ENCODE assay signal across 9 mouse cellular contexts in genomic region chr8:84021569-84021968, GRCm38 (mm10). TPM values are rescaled to one million over a fixed set of nuclear protein-coding genes. Genes with fewer than 3 reads are reported as not detected.
DNase-seq lines count a peak whose midpoint lies in the region; ATAC-seq lines count a peak whose summit lies in the region.
"Had no signal": no experiment of that assay in that cellular context is flagged by ENCODE, and none has a peak within 500 bp of the region (broad histone marks: within the 10 kb centered on the region; RNA-seq: fewer than 3 reads in every experiment).

No protein-coding gene starts in this region.

- no peak for ATAC-seq in forebrain, embryonic 15.5 days (replicated peaks)
- no peak for ATAC-seq in liver, embryonic 11.5 days (replicated peaks; ENCODE audit: low FRiP score)
- ATAC-seq in embryonic facial prominence, embryonic 15.5 days (ENCODE audit: insufficient number of reproducible peaks, low FRiP score, low TSS enrichment, low read depth): no peak
- no peak for ATAC-seq in liver, embryonic 13.5 days (ENCODE audit: low read depth)
- no peak for ATAC-seq in monocyte, adult 5-6 weeks (replicated peaks; ENCODE audit: insufficient number of reproducible peaks, low FRiP score, low TSS enrichment, poor library complexity, severe bottlenecking)

- H3K9ac ChIP-seq in forebrain, embryonic 15.5 days (replicated peaks): no peak overlapping the region
- no peak overlapping the region for H3K9ac ChIP-seq in liver, embryonic 11.5 days (ENCODE audit: low read depth, low read length)
- H3K9ac ChIP-seq in embryonic facial prominence, embryonic 15.5 days: no peak overlapping the region
- no peak overlapping the region for H3K9ac ChIP-seq in liver, embryonic 13.5 days

- no peak for DNase-seq in forebrain, embryonic 10.5 days (ENCODE audit: extremely low spot score, low spot score)
- DNase-seq in liver, embryonic 11.5 days (ENCODE audit: low spot score): no peak
- DNase-seq in liver: no peak
- no peak for DNase-seq in liver, embryonic 13.5 days
- DNase-seq in urinary bladder, postnatal 14 days (ENCODE audit: low spot score): no peak
- DNase-seq: embryo, embryonic 11 days had no signal

- WGBS in forebrain, embryonic 10.5 days: 49% methylated on average over 12 of the region's 12 CpGs
- WGBS in forebrain, embryonic 15.5 days: 45% methylated on average over 12 of the region's 12 CpGs
- 45% methylated on average over 12 of the region's 12 CpGs for WGBS in liver, embryonic 11.5 days
- WGBS in embryonic facial prominence, embryonic 15.5 days: 43% methylated on average over 12 of the region's 12 CpGs
- WGBS in liver, embryonic 13.5 days (ENCODE audit: insufficient replicate concordance): 40% methylated on average over 12 of the region's 12 CpGs

- H3K27ac ChIP-seq in forebrain, embryonic 10.5 days: peak overlapping the region; percentile 62; the same call in 1 of the 2 replicates
- no peak overlapping the region for H3K27ac ChIP-seq in forebrain, embryonic 15.5 days (replicated peaks)
- no peak overlapping the region for H3K27ac ChIP-seq in liver, embryonic 11.5 days (ENCODE audit: low read depth, low read length)
- H3K27ac ChIP-seq in embryonic facial prominence, embryonic 15.5 days (replicated peaks): no peak overlapping the region
- H3K27ac ChIP-seq in liver, embryonic 13.5 days: no peak overlapping the region

- peak overlapping the region; percentile 27 for H3K4me3 ChIP-seq in forebrain, embryonic 10.5 days
- H3K4me3 ChIP-seq in forebrain, embryonic 15.5 days: no peak overlapping the region
- H3K4me3 ChIP-seq in liver, embryonic 11.5 days (ENCODE audit: low read depth, low read length): no peak overlapping the region
- no peak overlapping the region for H3K4me3 ChIP-seq in embryonic facial prominence, embryonic 15.5 days (replicated peaks)
- no peak overlapping the region for H3K4me3 ChIP-seq in liver, embryonic 13.5 days (replicated peaks)

- no peaks in the 10 kb centered on the region for H3K9me3 ChIP-seq in forebrain, embryonic 10.5 days
- no peaks in the 10 kb centered on the region for H3K9me3 ChIP-seq in forebrain, embryonic 15.5 days
- no peaks in the 10 kb centered on the region for H3K9me3 ChIP-seq in liver, embryonic 11.5 days (ENCODE audit: control insufficient read depth, low read length)
- no peaks in the 10 kb centered on the region for H3K9me3 ChIP-seq in embryonic facial prominence, embryonic 15.5 days (replicated peaks)
- no peaks in the 10 kb centered on the region for H3K9me3 ChIP-seq in liver, embryonic 13.5 days (replicated peaks)

- H3K27me3 ChIP-seq in forebrain, embryonic 10.5 days (ENCODE audit: poor library complexity, severe bottlenecking): peaks cover 82% of the 10 kb centered on the region
- peaks cover 13% of the 10 kb centered on the region for H3K27me3 ChIP-seq in forebrain, embryonic 15.5 days
- H3K27me3 ChIP-seq in liver, embryonic 11.5 days (replicated peaks; ENCODE audit: control insufficient read depth, insufficient read depth, low read length): peaks cover 41% of the 10 kb centered on the region
- H3K27me3 ChIP-seq in embryonic facial prominence, embryonic 15.5 days: peaks cover 18% of the 10 kb centered on the region; the same call in 1 of the 2 replicates
- peaks cover 80% of the 10 kb centered on the region for H3K27me3 ChIP-seq in liver, embryonic 13.5 days

- H3K36me3 ChIP-seq in forebrain, embryonic 10.5 days (replicated peaks): no peaks in the 10 kb centered on the region
- no peaks in the 10 kb centered on the region for H3K36me3 ChIP-seq in forebrain, embryonic 15.5 days
- H3K36me3 ChIP-seq in liver, embryonic 11.5 days (ENCODE audit: control insufficient read depth, insufficient read depth, low read length): no peaks in the 10 kb centered on the region
- H3K36me3 ChIP-seq in embryonic facial prominence, embryonic 15.5 days: no peaks in the 10 kb centered on the region
- no peaks in the 10 kb centered on the region for H3K36me3 ChIP-seq in liver, embryonic 13.5 days

- H3K4me1 ChIP-seq in forebrain, embryonic 10.5 days: peaks cover 46% of the 10 kb centered on the region
- peaks cover 9% of the 10 kb centered on the region for H3K4me1 ChIP-seq in forebrain, embryonic 15.5 days
- H3K4me1 ChIP-seq in liver, embryonic 11.5 days (replicated peaks; ENCODE audit: control insufficient read depth, insufficient read depth, low read length): peaks cover 19% of the 10 kb centered on the region
- peaks cover 17% of the 10 kb centered on the region; the same call in 1 of the 2 replicates for H3K4me1 ChIP-seq in embryonic facial prominence, embryonic 15.5 days
- H3K4me1 ChIP-seq in liver, embryonic 13.5 days (replicated peaks): peaks cover 17% of the 10 kb centered on the region

- H3K4me2 ChIP-seq in forebrain, embryonic 15.5 days (replicated peaks): no peak overlapping the region
- H3K4me2 ChIP-seq in liver, embryonic 11.5 days: peak overlapping the region; percentile 37
- H3K4me2 ChIP-seq in embryonic facial prominence, embryonic 15.5 days (replicated peaks): peak overlapping the region; percentile 32
- H3K4me2 ChIP-seq in liver, embryonic 13.5 days: 0 out of 2 replicates have a peak overlapping the region, but pooled peaks have one; percentile 2

RNA-seq across cellular contexts. Expression of gene Palm3, which starts 0.3 kb away (rescaled TPM):
- polyA plus RNA-seq in forebrain, embryonic 10.5 days (2016; fragmentation: Nextera tagmentation; extraction: Ambion mirVana): 7.8 and 8.2 TPM in 2 replicates
- 0.94 and 2.6 TPM in 2 replicates for polyA plus RNA-seq in forebrain, embryonic 15.5 days (2015; fragmentation: Nextera tagmentation; extraction: Ambion mirVana)
- polyA plus RNA-seq in liver, embryonic 11.5 days (2014; fragmentation: Nextera tagmentation; extraction: Ambion mirVana): 0.66 and 1.2 TPM in 2 replicates
- polyA plus RNA-seq in embryonic facial prominence, embryonic 15.5 days (2015; fragmentation: Nextera tagmentation; extraction: Ambion mirVana): 6.5 and 8.6 TPM in 2 replicates
- 0.06 and 0.27 TPM in 2 replicates for polyA plus RNA-seq in liver, embryonic 13.5 days (2015; fragmentation: Nextera tagmentation; extraction: Ambion mirVana)
- 0.19 to 0.95 TPM in 2 of 3 replicates, not detected in the other for total RNA-seq in monocyte, adult 5-6 weeks (2017)

RNA-seq across cellular contexts. Expression of gene 2210011C24Rik, which starts 9.6 kb away (rescaled TPM):
- 0.42 and 0.79 TPM in 2 replicates for polyA plus RNA-seq in forebrain, embryonic 10.5 days (2016; fragmentation: Nextera tagmentation; extraction: Ambion mirVana)
- not detected in 2 replicates for polyA plus RNA-seq in forebrain, embryonic 15.5 days (2015; fragmentation: Nextera tagmentation; extraction: Ambion mirVana)
- not detected in 2 replicates for polyA plus RNA-seq in liver, embryonic 11.5 days (2014; fragmentation: Nextera tagmentation; extraction: Ambion mirVana)
- 0.88 and 1.5 TPM in 2 replicates for polyA plus RNA-seq in embryonic facial prominence, embryonic 15.5 days (2015; fragmentation: Nextera tagmentation; extraction: Ambion mirVana)
- polyA plus RNA-seq in liver, embryonic 13.5 days (2015; fragmentation: Nextera tagmentation; extraction: Ambion mirVana): not detected in 2 replicates
- not detected in 3 replicates for total RNA-seq in monocyte, adult 5-6 weeks (2017)

RNA-seq across cellular contexts. Expression of gene 1700067K01Rik, which starts 20.3 kb away (rescaled TPM):
- 0.49 and 0.63 TPM in 2 replicates for polyA plus RNA-seq in forebrain, embryonic 10.5 days (2016; fragmentation: Nextera tagmentation; extraction: Ambion mirVana)
- polyA plus RNA-seq in forebrain, embryonic 15.5 days (2015; fragmentation: Nextera tagmentation; extraction: Ambion mirVana): 1.4 TPM in 2 replicates
- polyA plus RNA-seq in liver, embryonic 11.5 days (2014; fragmentation: Nextera tagmentation; extraction: Ambion mirVana): 0.29 and 1.5 TPM in 2 replicates
- polyA plus RNA-seq in embryonic facial prominence, embryonic 15.5 days (2015; fragmentation: Nextera tagmentation; extraction: Ambion mirVana): 1.2 and 1.8 TPM in 2 replicates
- 0.38 and 0.57 TPM in 2 replicates for polyA plus RNA-seq in liver, embryonic 13.5 days (2015; fragmentation: Nextera tagmentation; extraction: Ambion mirVana)
- not detected in 3 replicates for total RNA-seq in monocyte, adult 5-6 weeks (2017)

RNA-seq across cellular contexts. Expression of gene Il27ra, which starts 20.8 kb away (rescaled TPM):
- 0.12 and 0.30 TPM in 2 replicates for polyA plus RNA-seq in forebrain, embryonic 10.5 days (2016; fragmentation: Nextera tagmentation; extraction: Ambion mirVana)
- polyA plus RNA-seq in forebrain, embryonic 15.5 days (2015; fragmentation: Nextera tagmentation; extraction: Ambion mirVana): 0.41 and 0.68 TPM in 2 replicates
- 1.8 and 3.1 TPM in 2 replicates for polyA plus RNA-seq in liver, embryonic 11.5 days (2014; fragmentation: Nextera tagmentation; extraction: Ambion mirVana)
- 1.4 TPM in 2 replicates for polyA plus RNA-seq in embryonic facial prominence, embryonic 15.5 days (2015; fragmentation: Nextera tagmentation; extraction: Ambion mirVana)
- polyA plus RNA-seq in liver, embryonic 13.5 days (2015; fragmentation: Nextera tagmentation; extraction: Ambion mirVana): 0.72 and 1.1 TPM in 2 replicates
- total RNA-seq in monocyte, adult 5-6 weeks (2017): 7.4 to 27.0 TPM (median 8.4 TPM) in 3 replicates

RNA-seq across cellular contexts. Expression of gene Rln3, which starts 23.2 kb away (rescaled TPM):
- not detected in 2 replicates for polyA plus RNA-seq in forebrain, embryonic 10.5 days (2016; fragmentation: Nextera tagmentation; extraction: Ambion mirVana)
- polyA plus RNA-seq in forebrain, embryonic 15.5 days (2015; fragmentation: Nextera tagmentation; extraction: Ambion mirVana): not detected in 2 replicates
- polyA plus RNA-seq in liver, embryonic 11.5 days (2014; fragmentation: Nextera tagmentation; extraction: Ambion mirVana): 0.42 TPM in 1 of 2 replicates, not detected in the other
- polyA plus RNA-seq in embryonic facial prominence, embryonic 15.5 days (2015; fragmentation: Nextera tagmentation; extraction: Ambion mirVana): not detected in 2 replicates
- not detected in 2 replicates for polyA plus RNA-seq in liver, embryonic 13.5 days (2015; fragmentation: Nextera tagmentation; extraction: Ambion mirVana)
- total RNA-seq in monocyte, adult 5-6 weeks (2017): not detected in 3 replicates
